Mouse (Mus musculus) skeletal muscle tissue, postnatal 0 days (tissue): ENCODE results near the gene Nlrp14. TPM values are rescaled to one million over a fixed set of nuclear protein-coding genes. Genes with fewer than 3 reads are reported as not detected.

ENCODE experiments used
- polyA plus RNA-seq: library from polyadenylated mRNA; unstranded; fragments of >200 nt; fragmentation: Nextera tagmentation; extraction: Ambion mirVana; gene quantifications from 2 replicates; pipeline ENCODE4 v1.2.1, GENCODE M21; 2015

Nlrp14 gene
- polyA plus RNA-seq = not detected in 2 replicates

DNA sequence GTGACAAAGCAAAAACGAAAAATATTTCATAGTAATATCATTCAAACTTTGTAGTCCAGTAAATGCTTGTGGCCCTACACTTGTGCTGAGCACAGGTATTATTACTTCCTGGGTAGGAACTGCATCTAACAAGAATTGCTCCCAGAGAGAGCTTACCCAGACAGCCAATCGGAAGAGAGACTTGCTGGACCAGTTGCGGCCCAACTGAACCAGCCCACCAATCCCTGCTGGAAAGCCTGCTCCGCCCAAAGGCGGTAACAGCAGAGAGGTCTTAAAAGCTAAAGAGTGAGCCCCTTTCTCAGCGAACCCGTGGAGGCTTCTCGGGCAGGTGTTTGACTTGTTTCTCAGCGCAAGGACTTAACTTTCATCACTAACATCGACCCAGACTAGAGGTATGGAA, at the start of gene Nlrp14:
Gene Nlrp14 (plus strand): TSS at position 301 of the 400 bp plus-strand sequence.

DNA sequence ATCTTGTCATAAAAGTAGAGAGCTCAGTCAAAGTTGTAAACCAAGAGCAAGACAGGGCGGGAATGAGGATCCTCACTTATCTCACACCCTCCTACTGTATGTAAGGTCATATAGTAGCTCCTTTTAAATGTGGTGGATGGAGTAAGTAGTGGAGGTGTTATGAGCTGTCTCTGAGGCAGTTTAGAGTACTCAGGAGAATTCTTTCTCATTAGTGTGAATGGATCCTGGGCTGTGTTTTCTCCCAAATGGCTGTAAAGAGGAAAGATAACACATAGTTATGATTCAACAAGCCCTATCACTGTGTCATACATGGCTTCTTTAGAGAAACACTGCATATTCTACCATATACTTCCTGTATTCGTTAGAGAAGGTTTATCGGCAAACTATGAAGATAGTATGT, 35.8 kb upstream of the Nlrp14 start, which contains the start of gene Olfr715:
Gene Olfr715 (minus strand): TSS at position 101 of the 400 bp plus-strand sequence.

DNA sequence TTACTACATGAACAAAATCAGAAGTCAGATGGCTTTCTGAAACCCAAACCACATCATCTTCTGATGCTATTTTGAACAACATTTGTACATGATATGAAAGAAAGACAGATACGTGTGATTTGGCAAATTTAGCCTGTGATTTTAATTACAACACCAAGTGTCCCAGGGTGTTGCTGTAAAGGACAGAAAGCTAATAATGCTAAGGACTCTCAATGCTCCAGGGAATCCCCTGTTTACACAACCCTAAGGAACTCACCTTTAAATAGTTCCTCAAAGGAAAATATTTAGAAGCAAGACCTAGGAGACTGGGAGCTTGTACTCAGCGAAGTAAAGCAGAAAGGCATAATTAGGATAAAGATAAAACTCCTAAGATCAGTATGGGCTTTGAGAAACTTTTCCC, 28.8 kb upstream of the Nlrp14 start, which contains the start of gene Olfr716:
Gene Olfr716 (plus strand): TSS at position 301 of the 400 bp plus-strand sequence.

DNA sequence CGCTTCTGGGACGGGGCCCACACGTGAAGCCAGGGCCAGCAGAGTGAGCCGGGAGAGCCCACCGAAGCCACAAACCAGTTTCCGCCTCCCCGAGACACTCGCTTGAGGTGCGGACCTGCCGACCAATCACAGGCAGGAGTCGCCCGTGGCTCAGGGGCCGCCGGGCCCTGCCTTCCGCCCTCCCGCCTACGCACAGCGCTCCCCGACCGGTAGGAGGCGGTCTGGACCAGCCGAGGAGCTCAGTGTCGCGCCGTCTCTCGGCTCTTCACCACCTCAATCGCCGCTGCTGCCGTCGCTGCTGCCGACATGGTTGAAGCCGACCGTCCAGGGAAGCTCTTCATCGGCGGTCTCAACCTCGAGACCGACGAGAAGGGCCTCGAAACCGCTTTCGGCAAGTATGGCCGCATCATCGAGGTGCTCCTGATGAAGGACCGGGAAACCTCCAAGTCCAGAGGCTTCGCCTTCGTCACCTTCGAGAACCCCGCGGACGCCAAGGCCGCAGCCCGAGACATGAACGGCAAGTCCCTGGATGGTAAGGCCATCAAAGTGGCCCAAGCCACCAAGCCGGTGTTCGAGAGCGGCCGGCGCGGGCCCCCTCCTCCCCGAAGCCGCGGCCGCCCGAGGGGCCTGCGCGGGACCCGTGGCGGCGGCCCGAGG, 42.5 kb downstream of the Nlrp14 start, which contains the start of gene Rbmxl2:
Gene Rbmxl2 (plus strand): TSS at position 242 of the 657 bp plus-strand sequence.

Other genes starting within 250 kb of the Nlrp14 start
- not detected in 2 replicates for gene Olfr709-ps1, start 234.8 kb upstream of the Nlrp14 start, polyA plus RNA-seq
- gene Olfr710, start 218.7 kb upstream of the Nlrp14 start, polyA plus RNA-seq = not detected in 2 replicates
- gene Olfr6, start 203.1 kb upstream of the Nlrp14 start, polyA plus RNA-seq = not detected in 2 replicates
- not detected in 2 replicates for gene Olfr711, start 191.5 kb upstream of the Nlrp14 start, polyA plus RNA-seq
- not detected in 2 replicates for gene Olfr2, start 160.9 kb upstream of the Nlrp14 start, polyA plus RNA-seq
- not detected in 2 replicates for gene Olfr713, start 135.8 kb upstream of the Nlrp14 start, polyA plus RNA-seq
- gene Olfr714, start 96.0 kb upstream of the Nlrp14 start, polyA plus RNA-seq = not detected in 2 replicates
- gene Olfr17, start 73.8 kb upstream of the Nlrp14 start, polyA plus RNA-seq = not detected in 2 replicates
- gene Olfr715b, start 56.6 kb upstream of the Nlrp14 start, polyA plus RNA-seq = not detected in 2 replicates
- gene Olfr715, start 35.9 kb upstream of the Nlrp14 start, polyA plus RNA-seq = not detected in 2 replicates
- not detected in 2 replicates for gene Olfr716, start 28.7 kb upstream of the Nlrp14 start, polyA plus RNA-seq
- not detected in 2 replicates for gene Rbmxl2, start 42.5 kb downstream of the Nlrp14 start, polyA plus RNA-seq
- 0.50 and 0.53 TPM in 2 replicates for gene Syt9, start 203.7 kb downstream of the Nlrp14 start, polyA plus RNA-seq